Mouse (Mus musculus) MEL (cell line): Measurements from ENCODE around the gene Kmt2a. TPM values are rescaled to one million over a fixed set of nuclear protein-coding genes. Genes with fewer than 3 reads are reported as not detected.

Experiments
- DNase-seq: peaks from one replicate; pipeline ENCODE4 v3.0.0; 2011; ENCODE audit warnings: low read depth, low spot score
- H3K27ac ChIP-seq: 2 replicates; pipeline ENCODE4 v1.5.1; 2012; ENCODE audit warnings: low read depth, mild to moderate bottlenecking, control low read depth, low read length, moderate library complexity; ENCODE audit not compliant: control insufficient read depth
- H3K27me3 ChIP-seq, 2 experiments: fragments of 150-350 bp in 1 of 2; sonication (generic) in 1 of 2; 2 replicates each; pipeline ENCODE4 v1.6.1; 2012; ENCODE audit warnings: low read length in 2 of 2, mild to moderate bottlenecking in 2 of 2, improper control_type of control experiment in 1 of 2, moderate library complexity in 1 of 2; ENCODE audit not compliant: insufficient read depth in 2 of 2, control insufficient read depth in 1 of 2
- H3K36me3 ChIP-seq, 2 experiments: 2 replicates each; pipeline ENCODE4 v1.6.1; 2012 to 2014; ENCODE audit warnings: low read length in 2 of 2, improper control_type of control experiment in 1 of 2, inconsistent platforms in 1 of 2, mild to moderate bottlenecking in 1 of 2; ENCODE audit not compliant: insufficient read depth in 2 of 2, control insufficient read depth in 1 of 2
- H3K4me1 ChIP-seq, 2 experiments: fragments of 150-350 bp in 1 of 2; sonication (generic) in 1 of 2; 2 replicates each; pipeline ENCODE4 v1.6.1; 2012; ENCODE audit warnings: low read length in 2 of 2, improper control_type of control experiment in 1 of 2, mild to moderate bottlenecking in 1 of 2; ENCODE audit not compliant: insufficient read depth in 2 of 2, control insufficient read depth in 1 of 2
- H3K4me3 ChIP-seq, 2 experiments: fragments of 150-350 bp in 1 of 2; sonication (generic) in 1 of 2; 2 replicates each; pipeline ENCODE4 v1.5.1; 2012; ENCODE audit warnings: low read depth in 2 of 2, low read length in 2 of 2, mild to moderate bottlenecking in 2 of 2, moderate library complexity in 2 of 2, control low read depth in 1 of 2, improper control_type of control experiment in 1 of 2; ENCODE audit not compliant: control insufficient read depth in 1 of 2, insufficient read depth in 1 of 2
- H3K79me2 ChIP-seq: 2 replicates; pipeline ENCODE4 v1.6.1; 2012; ENCODE audit warnings: mild to moderate bottlenecking, low read length, moderate library complexity; ENCODE audit not compliant: control insufficient read depth, poor library complexity, insufficient read depth
- H3K9ac ChIP-seq: 2 replicates; pipeline ENCODE4 v1.6.1; 2012; ENCODE audit warnings: low read depth, mild to moderate bottlenecking, control low read depth, low read length, moderate library complexity; ENCODE audit not compliant: control insufficient read depth, poor library complexity, severe bottlenecking
- H3K9me3 ChIP-seq: fragments of 150-350 bp; sonication (generic); replicated peaks from 2 replicates; pipeline ENCODE4 v1.6.1; 2012; ENCODE audit warnings: mild to moderate bottlenecking, low read length, improper control_type of control experiment, moderate library complexity; ENCODE audit not compliant: insufficient read depth
- BHLHE40 ChIP-seq: IDR thresholded peaks from 2 replicates; pipeline ENCODE4 v1.6.1; 2012; ENCODE audit warnings: low read depth, mild to moderate bottlenecking, inconsistent platforms, low read length, improper control_type of control experiment, borderline replicate concordance
- CTCF ChIP-seq, 3 experiments: IDR thresholded peaks in 2 of 3; conservative IDR thresholded peaks in 1 of 3; 2 replicates each; pipeline ENCODE4 v1.5.1; 2011 to 2012; ENCODE audit warnings: low read length in 3 of 3, low read depth in 2 of 3, mild to moderate bottlenecking in 2 of 3, improper control_type of control experiment in 1 of 3, inconsistent platforms in 1 of 3, mixed read lengths in 1 of 3, moderate library complexity in 1 of 3; ENCODE audit not compliant: control insufficient read depth in 1 of 3, insufficient read depth in 1 of 3, poor library complexity in 1 of 3, severe bottlenecking in 1 of 3
- E2F4 ChIP-seq: IDR thresholded peaks from 2 replicates; pipeline ENCODE4 v1.6.1; 2011; ENCODE audit warnings: low read depth, low read length, improper control_type of control experiment, borderline replicate concordance
- ELF1 ChIP-seq: IDR thresholded peaks from 2 replicates; pipeline ENCODE4 v1.6.1; 2014; ENCODE audit warnings: low read depth, mild to moderate bottlenecking, inconsistent platforms, low read length, improper control_type of control experiment, moderate library complexity
- EP300 ChIP-seq, 2 experiments: IDR thresholded peaks; 2 replicates each; pipeline ENCODE4 v1.6.1; 2011; ENCODE audit warnings: improper control_type of control experiment in 2 of 2, low read length in 2 of 2, low read depth in 1 of 2, mild to moderate bottlenecking in 1 of 2
- ETS1 ChIP-seq: IDR thresholded peaks from 2 replicates; pipeline ENCODE4 v1.6.1; 2012; ENCODE audit warnings: low read depth, mild to moderate bottlenecking, inconsistent platforms, low read length, improper control_type of control experiment, moderate library complexity
- HCFC1 ChIP-seq: IDR thresholded peaks from 2 replicates; pipeline ENCODE4 v1.6.1; 2012; ENCODE audit warnings: low read depth, mild to moderate bottlenecking, inconsistent platforms, low read length, improper control_type of control experiment, moderate library complexity
- KAT2A ChIP-seq: conservative IDR thresholded peaks from 2 replicates; pipeline ENCODE4 v1.6.1; 2012; ENCODE audit warnings: low read depth, low read length, improper control_type of control experiment, inconsistent platforms
- MAZ ChIP-seq: IDR thresholded peaks from 2 replicates; pipeline ENCODE4 v1.6.1; 2012; ENCODE audit warnings: low read depth, mild to moderate bottlenecking, inconsistent platforms, low read length, improper control_type of control experiment
- MXI1 ChIP-seq: IDR thresholded peaks from 2 replicates; pipeline ENCODE4 v1.6.1; 2011; ENCODE audit warnings: mild to moderate bottlenecking, low read depth, low read length, improper control_type of control experiment
- MYB ChIP-seq: IDR thresholded peaks from 2 replicates; pipeline ENCODE4 v1.6.1; 2011; ENCODE audit warnings: mild to moderate bottlenecking, low read depth, low read length, improper control_type of control experiment
- POLR2A ChIP-seq, 2 experiments: IDR thresholded peaks; 2 replicates each; pipeline ENCODE4 v1.6.1; 2011 to 2012; ENCODE audit warnings: low read length in 2 of 2, mild to moderate bottlenecking in 2 of 2, control low read depth in 1 of 2, improper control_type of control experiment in 1 of 2, low read depth in 1 of 2, moderate library complexity in 1 of 2; ENCODE audit not compliant: control insufficient read depth in 1 of 2, insufficient read depth in 1 of 2, poor library complexity in 1 of 2
- RAD21 ChIP-seq: IDR thresholded peaks from 2 replicates; pipeline ENCODE4 v1.6.1; 2011; ENCODE audit warnings: mild to moderate bottlenecking, low read depth, low read length, improper control_type of control experiment
- SIN3A ChIP-seq: IDR thresholded peaks from 2 replicates; pipeline ENCODE4 v1.6.1; 2012; ENCODE audit warnings: low read length, improper control_type of control experiment, inconsistent platforms
- TCF12 ChIP-seq: IDR thresholded peaks from 2 replicates; pipeline ENCODE4 v1.6.1; 2014; ENCODE audit warnings: low read depth, mild to moderate bottlenecking, inconsistent platforms, low read length, improper control_type of control experiment, moderate library complexity
- UBTF ChIP-seq: IDR thresholded peaks from 2 replicates; pipeline ENCODE4 v1.6.1; 2012; ENCODE audit warnings: low read depth, mild to moderate bottlenecking, inconsistent platforms, low read length, improper control_type of control experiment, moderate library complexity, borderline replicate concordance; ENCODE audit not compliant: insufficient read depth
- USF2 ChIP-seq, 2 experiments: IDR thresholded peaks; 2 replicates each; pipeline ENCODE4 v1.6.1; 2011 to 2012; ENCODE audit warnings: improper control_type of control experiment in 2 of 2, low read length in 2 of 2, borderline replicate concordance in 1 of 2, inconsistent platforms in 1 of 2, low read depth in 1 of 2, mild to moderate bottlenecking in 1 of 2; ENCODE audit not compliant: insufficient read depth in 1 of 2
- ZKSCAN1 ChIP-seq: IDR thresholded peaks from 2 replicates; pipeline ENCODE4 v1.6.1; 2012; ENCODE audit warnings: low read depth, mild to moderate bottlenecking, inconsistent platforms, low read length, improper control_type of control experiment, moderate library complexity
- ZMIZ1 ChIP-seq: IDR thresholded peaks from 2 replicates; pipeline ENCODE4 v1.6.1; 2012; ENCODE audit warnings: low read depth, mild to moderate bottlenecking, inconsistent platforms, low read length, improper control_type of control experiment, moderate library complexity
- ZNF384 ChIP-seq: IDR thresholded peaks from 2 replicates; pipeline ENCODE4 v1.6.1; 2012; ENCODE audit warnings: low read depth, mild to moderate bottlenecking, inconsistent platforms, low read length, improper control_type of control experiment
- polyA plus RNA-seq, 2 experiments: library from polyadenylated mRNA; stranded (reverse) in 1 of 2; unstranded in 1 of 2; fragments of >175 nt in 1 of 2; fragments of >200 nt in 1 of 2; gene quantifications; 2 replicates each; pipeline versions ENCODE4 v1.2.1 to v1.2.4; 2012; ENCODE audit warnings: low replicate concordance in 2 of 2, low read depth in 1 of 2; ENCODE audit not compliant: insufficient read length in 2 of 2, insufficient read depth in 1 of 2, missing spikeins in 1 of 2
- total RNA-seq: library from RNA; depleted of rRNA; stranded (reverse); fragments of 300-350 nt; gene quantifications from 2 replicates; pipeline ENCODE4 v1.2.3, GENCODE M21; 2012; rRNA removed

Gene Kmt2a
- total RNA-seq (4.7 and 6.2 TPM in 2 replicates), polyA plus RNA-seq (10 to 100 TPM; 11.7 to 27.3 TPM)

- Histone ChIP-seq H3K9ac (peak within 1 kb of the TSS; percentile 95), H3K4me1 (peaks cover 2 to 9% of the 10 kb centered on the region in 2 experiments; a peak in 2 of 4 replicates), H3K36me3 (peaks cover 3 to 10% of the 10 kb centered on the region in 2 experiments; a peak in 3 of 4 replicates), H3K27ac (peak within 1 kb of the TSS; percentile 93), H3K4me3 (peak within 1 kb of the TSS; percentile 88 to 97), H3K9me3 (no peaks in the 10 kb centered on the region), H3K27me3 (peaks cover 0 to 2% of the 10 kb centered on the region in 2 experiments; a peak in 1 of 4 replicates), H3K79me2 (peaks cover 46% of the 10 kb centered on the region)
- peak; percentile 98 for DNase-seq
- peak; percentile 8; the same call in 1 of the 2 replicates for TF ChIP-seq TCF12
- peak; percentile 61 for TF ChIP-seq SIN3A
- TF ChIP-seq ZKSCAN1, result peak; percentile 25; the same call in 1 of the 2 replicates
- peak; percentile 53 for TF ChIP-seq ELF1
- TF ChIP-seq EP300 (IDR thresholded peaks at IDR 0.05; ENCODE audit: low read depth in 1 of 2, low read length in 2 of 2), result peak in 1 of 2 experiments; percentile 39; a peak in 1 of 4 replicates
- TF ChIP-seq HCFC1, result peak; percentile 87
- TF ChIP-seq E2F4, result no peak
- TF ChIP-seq ETS1, result peak; percentile 66; the same call in 1 of the 2 replicates
- TF ChIP-seq BHLHE40, result peak; percentile 29; the same call in 1 of the 2 replicates
- TF ChIP-seq POLR2A (IDR thresholded peaks at IDR 0.05; ENCODE audit: control insufficient read depth in 1 of 2, insufficient read depth in 1 of 2, low read depth in 1 of 2, low read length in 2 of 2, poor library complexity in 1 of 2), result peak; percentile 51 to 66; a peak in 2 of 4 replicates
- TF ChIP-seq RAD21, result no peak
- TF ChIP-seq MXI1, result no peak; the same call in 1 of the 2 replicates
- TF ChIP-seq MYB, result peak; percentile 65; the same call in 1 of the 2 replicates
- no peak for TF ChIP-seq ZNF384
- TF ChIP-seq KAT2A, result peak; percentile 74
- TF ChIP-seq UBTF, result 0 out of 2 replicates have a peak, but pooled peaks have one; percentile 62
- peak; percentile 99 for TF ChIP-seq MAZ
- TF ChIP-seq, all 39 proteins: peak for 13
These were observed at the start of gene Kmt2a for GRCm38 (mm10) chr9:44881221-44881871. TSS of gene Kmt2a (minus strand) at chr9:44881296.

- Histone ChIP-seq H3K27me3 (no peaks in the 10 kb centered on the region), H3K4me3 (peak overlapping the region; percentile 49 to 97), H3K36me3 (peaks cover 0 to 14% of the 10 kb centered on the region in 2 experiments; a peak in 2 of 4 replicates), H3K27ac (peak overlapping the region; percentile 97), H3K9ac (peak overlapping the region; percentile 96), H3K79me2 (peaks cover 33% of the 10 kb centered on the region), H3K9me3 (no peaks in the 10 kb centered on the region), H3K4me1 (peaks cover 2 to 9% of the 10 kb centered on the region in 2 experiments; a peak in 3 of 4 replicates)
- TF ChIP-seq USF2 (IDR thresholded peaks at IDR 0.05; ENCODE audit: borderline replicate concordance in 1 of 2, insufficient read depth in 1 of 2, low read depth in 1 of 2, low read length in 2 of 2), result no peak
- peak in 1 of 3 experiments; percentile 27; a peak in 1 of 6 replicates for TF ChIP-seq CTCF (IDR thresholded peaks at IDR 0.05 in 2 of 3, conservative IDR thresholded peaks at IDR 0.05 in 1 of 3; ENCODE audit: control insufficient read depth in 1 of 3, insufficient read depth in 1 of 3, low read depth in 2 of 3, low read length in 3 of 3, poor library complexity in 1 of 3, severe bottlenecking in 1 of 3)
- TF ChIP-seq ZMIZ1, result 0 out of 2 replicates have a peak, but pooled peaks have one; percentile 20
- DNase-seq, result no peak
These were observed 40.4 kb upstream of the Kmt2a start for GRCm38 (mm10) chr9:44921543-44921942.
